Mouse (Mus musculus): ENCODE results near the gene Tacc3. TPM values are rescaled to one million over a fixed set of nuclear protein-coding genes. Genes with fewer than 3 reads are reported as not detected.

Tacc3 gene
- total and polyA plus RNA-seq, 3 experiments, result 1.4 to 3.1 (median 1.8) TPM

DNA sequence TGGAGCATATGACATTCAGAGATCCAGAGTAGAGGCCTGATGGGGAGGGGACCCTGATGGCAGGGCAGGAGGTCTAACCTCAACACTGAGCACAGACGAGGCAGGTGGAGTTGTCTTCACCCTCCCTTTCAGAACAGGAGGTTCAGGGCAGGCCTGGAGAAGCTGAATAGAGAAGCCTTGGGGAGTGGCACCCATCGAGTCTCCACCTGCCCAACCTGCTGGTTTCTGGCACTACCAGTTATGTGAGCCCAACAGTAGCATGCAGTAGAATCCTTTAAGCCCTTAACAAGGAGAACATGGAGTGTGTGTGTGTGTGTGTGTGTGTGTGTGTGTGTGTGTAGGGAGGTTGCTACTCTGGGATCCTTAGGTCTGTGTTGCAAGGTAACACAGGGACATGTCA lies 54.6 kb downstream of the Tacc3 start:
- Histone ChIP-seq H3K9ac (ENCODE audit: low read depth, low read length) (no peak overlapping the region), H3K4me3 (no peak overlapping the region), H3K27me3 (ENCODE audit: control insufficient read depth, insufficient read depth, low read length) (no peaks in the 10 kb centered on the region), H3K4me1 (ENCODE audit: control insufficient read depth, insufficient read depth, low read length) (no peaks in the 10 kb centered on the region), H3K79me2 (replicated peaks; ENCODE audit: control insufficient read depth, insufficient read depth, low read length) (no peaks in the 10 kb centered on the region), H3K36me3 (ENCODE audit: control insufficient read depth, insufficient read depth, low read length) (no peaks in the 10 kb centered on the region), H3K27ac (no peak overlapping the region)
- WGBS, result 85% methylated on average over 2 of the region's 2 CpGs
- no peak for TF ChIP-seq EP300 (IDR thresholded peaks at IDR 0.05; ENCODE audit: insufficient read depth, low read depth, low read length)
- TF ChIP-seq CTCF (IDR thresholded peaks at IDR 0.05), result no peak
- no peak for TF ChIP-seq POLR2A (IDR thresholded peaks at IDR 0.05; ENCODE audit: insufficient read depth, low read depth, low read length)
- no peak for DNase-seq
- intact Hi-C loops (cut with DNase I), result no loop called here

DNA sequence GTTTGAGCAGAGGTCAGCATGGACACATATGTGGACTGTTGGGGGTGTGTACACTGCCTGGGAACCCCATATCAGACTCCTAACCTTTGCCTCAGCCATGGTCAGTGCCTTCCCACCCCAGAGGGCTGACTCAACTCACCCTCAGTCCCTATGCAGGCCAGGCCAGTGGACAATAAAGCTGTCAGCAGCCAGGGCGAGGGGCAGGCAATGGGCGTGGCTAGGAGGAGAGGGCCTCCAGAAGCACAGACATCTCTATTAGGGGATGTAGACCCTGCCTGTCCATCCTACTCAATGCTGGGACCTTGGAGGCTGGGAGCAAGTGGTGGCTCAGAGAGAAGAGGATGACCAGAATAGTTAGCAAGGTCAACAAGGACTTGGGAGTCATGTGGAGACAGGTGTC lies 57.3 kb downstream of the Tacc3 start:
- Histone ChIP-seq H3K36me3 (ENCODE audit: control insufficient read depth, insufficient read depth, low read length) (no peaks in the 10 kb centered on the region), H3K27me3 (ENCODE audit: control insufficient read depth, insufficient read depth, low read length) (no peaks in the 10 kb centered on the region), H3K4me3 (no peak overlapping the region), H3K27ac (no peak overlapping the region), H3K9ac (ENCODE audit: low read depth, low read length) (no peak overlapping the region), H3K79me2 (replicated peaks; ENCODE audit: control insufficient read depth, insufficient read depth, low read length) (no peaks in the 10 kb centered on the region), H3K4me1 (ENCODE audit: control insufficient read depth, insufficient read depth, low read length) (no peaks in the 10 kb centered on the region)
- TF ChIP-seq CTCF (IDR thresholded peaks at IDR 0.05) (no peak), EP300 (IDR thresholded peaks at IDR 0.05; ENCODE audit: insufficient read depth, low read depth, low read length) (no peak), POLR2A (IDR thresholded peaks at IDR 0.05; ENCODE audit: insufficient read depth, low read depth, low read length) (no peak)
- DNase-seq, result no peak
- intact Hi-C loops (cut with DNase I), result no loop called here
- 59% methylated on average over 2 of the region's 2 CpGs for WGBS

DNA sequence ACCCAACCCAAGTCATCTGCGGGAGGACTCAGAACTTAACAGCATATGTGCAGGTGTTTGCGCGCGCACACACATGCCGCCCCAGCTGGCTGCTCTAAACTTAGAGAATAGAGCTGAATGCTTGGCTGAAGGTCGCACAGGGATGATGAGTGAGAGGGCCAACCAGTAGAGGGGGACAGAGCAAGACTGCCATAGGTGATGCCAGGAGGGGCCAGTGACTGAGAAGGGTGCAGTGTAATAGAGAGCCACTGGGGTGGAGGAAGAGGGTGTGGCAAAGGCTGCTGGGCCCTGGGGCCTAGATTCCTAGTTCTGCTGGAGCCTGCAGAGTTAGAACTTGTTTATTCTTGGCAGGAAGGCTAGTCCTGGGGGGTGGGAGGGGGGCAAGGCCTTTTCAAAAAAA lies 58.5 kb downstream of the Tacc3 start:
- Histone ChIP-seq H3K4me3 (no peak overlapping the region), H3K36me3 (ENCODE audit: control insufficient read depth, insufficient read depth, low read length) (no peaks in the 10 kb centered on the region), H3K4me1 (ENCODE audit: control insufficient read depth, insufficient read depth, low read length) (peaks cover 1% of the 10 kb centered on the region; the same call in 1 of the 2 replicates), H3K79me2 (replicated peaks; ENCODE audit: control insufficient read depth, insufficient read depth, low read length) (no peaks in the 10 kb centered on the region), H3K27me3 (ENCODE audit: control insufficient read depth, insufficient read depth, low read length) (no peaks in the 10 kb centered on the region), H3K9ac (ENCODE audit: low read depth, low read length) (no peak overlapping the region), H3K27ac (no peak overlapping the region)
- intact Hi-C loops (cut with DNase I), result no loop called here
- 91% methylated on average over 6 of the region's 6 CpGs for WGBS
- TF ChIP-seq EP300 (IDR thresholded peaks at IDR 0.05; ENCODE audit: insufficient read depth, low read depth, low read length), result no peak
- TF ChIP-seq POLR2A (IDR thresholded peaks at IDR 0.05; ENCODE audit: insufficient read depth, low read depth, low read length), result no peak
- no peak for TF ChIP-seq CTCF (IDR thresholded peaks at IDR 0.05)
- DNase-seq, result no peak

DNA sequence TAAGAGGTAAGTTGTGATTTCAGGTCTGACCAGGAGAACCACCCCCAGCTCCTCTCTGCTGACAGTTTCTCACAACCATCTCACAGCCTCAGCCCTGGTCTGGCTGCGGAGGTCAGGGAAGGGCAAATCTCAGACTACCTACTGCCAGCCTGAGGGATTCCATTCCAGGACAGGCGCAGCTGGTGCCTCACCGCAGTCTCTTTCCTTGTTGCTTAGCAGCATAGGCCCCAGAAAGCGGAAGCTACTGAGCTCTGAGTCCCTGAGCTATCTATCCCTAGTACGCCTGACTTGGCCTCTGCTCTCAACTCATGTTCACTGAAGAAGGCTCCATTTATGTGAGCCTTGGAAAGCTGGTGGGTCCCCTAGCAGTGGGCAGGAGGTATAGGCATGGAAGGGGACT lies 60.5 kb downstream of the Tacc3 start:
- Histone ChIP-seq H3K9ac (ENCODE audit: low read depth, low read length) (no peak overlapping the region), H3K36me3 (ENCODE audit: control insufficient read depth, insufficient read depth, low read length) (no peaks in the 10 kb centered on the region), H3K4me1 (ENCODE audit: control insufficient read depth, insufficient read depth, low read length) (peaks cover 1% of the 10 kb centered on the region; the same call in 1 of the 2 replicates), H3K27ac (no peak overlapping the region), H3K79me2 (replicated peaks; ENCODE audit: control insufficient read depth, insufficient read depth, low read length) (no peaks in the 10 kb centered on the region), H3K4me3 (no peak overlapping the region), H3K27me3 (ENCODE audit: control insufficient read depth, insufficient read depth, low read length) (peaks cover 8% of the 10 kb centered on the region)
- WGBS, result 75% methylated on average over 5 of the region's 5 CpGs
- TF ChIP-seq EP300 (IDR thresholded peaks at IDR 0.05; ENCODE audit: insufficient read depth, low read depth, low read length), result no peak
- no peak for TF ChIP-seq POLR2A (IDR thresholded peaks at IDR 0.05; ENCODE audit: insufficient read depth, low read depth, low read length)
- TF ChIP-seq CTCF (IDR thresholded peaks at IDR 0.05), result no peak
- intact Hi-C loops (cut with DNase I), result no loop called here
- DNase-seq, result no peak

DNA sequence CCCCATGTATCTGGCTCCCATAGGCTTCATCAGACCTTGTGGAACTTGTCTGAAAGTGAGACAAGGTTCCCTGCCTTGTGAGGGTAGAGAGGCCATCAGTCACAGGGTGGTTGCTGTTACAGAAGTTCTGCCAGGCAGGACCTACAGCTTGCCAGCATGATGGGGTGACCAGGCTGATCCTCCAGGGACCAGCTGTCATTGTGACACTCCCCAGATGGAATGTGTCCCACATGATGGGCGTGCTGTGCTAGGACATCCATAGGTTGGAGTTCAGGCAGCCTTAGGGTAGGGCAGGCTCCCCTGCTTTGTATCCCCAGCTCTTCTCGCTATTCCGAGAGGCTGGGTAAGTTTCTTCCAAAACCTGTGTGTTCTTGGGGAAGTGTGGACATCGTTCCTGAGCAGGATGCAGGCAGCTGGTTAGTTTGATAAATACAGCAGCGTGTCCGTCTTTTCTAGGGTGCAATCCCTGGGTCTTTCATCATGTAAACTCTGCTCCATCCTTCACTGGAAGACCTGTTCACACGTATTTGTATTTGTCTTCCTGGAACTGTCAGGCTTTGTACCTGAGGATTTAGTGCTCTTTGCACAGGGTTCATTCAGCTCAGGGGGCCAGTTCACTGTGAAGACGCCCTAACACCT lies 63.0 kb downstream of the Tacc3 start:
- H3K27me3 ChIP-seq (ENCODE audit: control insufficient read depth, insufficient read depth, low read length), result peaks cover 10% of the 10 kb centered on the region
- 24% methylated on average over 8 of the region's 8 CpGs for WGBS
- intact Hi-C loops (cut with DNase I), result loop anchor here (1.0 to 2.0 kb wide), 2 partner anchors 22 to 37 kb away; no protein-coding TSS in a partner anchor
- H3K79me2 ChIP-seq (replicated peaks; ENCODE audit: control insufficient read depth, insufficient read depth, low read length), result no peaks in the 10 kb centered on the region
- peak overlapping the region; percentile 92 for H3K4me3 ChIP-seq
- H3K4me1 ChIP-seq (ENCODE audit: control insufficient read depth, insufficient read depth, low read length), result peaks cover 1% of the 10 kb centered on the region; the same call in 1 of the 2 replicates
- TF ChIP-seq CTCF (IDR thresholded peaks at IDR 0.05) (no peak), POLR2A (IDR thresholded peaks at IDR 0.05; ENCODE audit: insufficient read depth, low read depth, low read length) (no peak), EP300 (IDR thresholded peaks at IDR 0.05; ENCODE audit: insufficient read depth, low read depth, low read length) (no peak)
- peak overlapping the region; percentile 20; the same call in 1 of the 2 replicates for H3K27ac ChIP-seq
- H3K36me3 ChIP-seq (ENCODE audit: control insufficient read depth, insufficient read depth, low read length), result no peaks in the 10 kb centered on the region
- DNase-seq, result no peak
- H3K9ac ChIP-seq (ENCODE audit: low read depth, low read length), result peak overlapping the region; percentile 20; the same call in 1 of the 2 replicates

DNA sequence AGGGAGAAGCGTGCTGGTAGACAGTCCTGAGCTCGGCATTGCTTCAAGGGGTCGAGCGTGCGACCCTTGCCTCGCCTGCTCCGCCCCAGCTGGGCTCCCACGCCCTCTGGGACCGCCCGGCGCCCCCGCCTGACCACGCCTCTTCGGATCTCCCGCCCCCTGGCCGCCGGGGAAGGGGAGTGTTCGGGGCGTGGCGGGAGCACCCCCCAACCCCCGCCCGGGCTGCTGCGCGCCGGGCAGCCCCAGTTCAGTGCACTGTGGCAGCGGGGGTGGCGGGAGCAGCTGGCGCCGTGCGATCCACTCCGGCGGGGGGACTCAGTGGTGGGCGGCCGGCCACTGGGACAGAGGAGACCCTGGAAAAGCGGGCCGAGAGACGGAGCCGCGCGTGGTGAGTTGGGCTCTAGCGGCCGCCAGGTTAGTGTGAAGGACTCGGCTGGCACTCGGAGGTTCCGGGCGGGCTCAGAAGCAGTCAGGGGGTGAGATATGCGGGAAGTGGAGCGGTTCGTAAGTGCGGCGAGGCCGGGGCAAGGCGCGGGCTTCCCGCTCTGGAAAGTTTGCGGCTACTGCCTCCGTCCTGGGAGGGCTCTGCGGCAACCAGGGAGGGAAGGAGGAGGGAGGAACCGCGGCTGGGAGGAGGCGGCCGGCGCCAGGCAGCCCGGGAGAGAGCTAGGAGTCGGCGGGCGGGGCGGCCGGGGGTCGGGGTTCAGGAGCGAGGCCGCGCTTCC lies 63.8 kb downstream of the Tacc3 start, which contains the start of gene Fgfr3:
Gene Fgfr3 (plus strand): TSS at position 134 of the 725 bp plus-strand sequence.
- Histone ChIP-seq H3K36me3 (ENCODE audit: control insufficient read depth, insufficient read depth, low read length) (no peaks in the 10 kb centered on the region), H3K4me1 (ENCODE audit: control insufficient read depth, insufficient read depth, low read length) (peaks cover 1% of the 10 kb centered on the region; the same call in 1 of the 2 replicates), H3K27ac (peak within 1 kb of the TSS; percentile 67), H3K27me3 (ENCODE audit: control insufficient read depth, insufficient read depth, low read length) (peaks cover 10% of the 10 kb centered on the region), H3K79me2 (replicated peaks; ENCODE audit: control insufficient read depth, insufficient read depth, low read length) (no peaks in the 10 kb centered on the region), H3K9ac (ENCODE audit: low read depth, low read length) (peak within 1 kb of the TSS; percentile 81), H3K4me3 (peak within 1 kb of the TSS; percentile 92)
- intact Hi-C loops (cut with DNase I), result loop anchor here (1.0 to 2.0 kb wide), 2 partner anchors 23 to 37 kb away; no protein-coding TSS in a partner anchor
- TF ChIP-seq EP300 (IDR thresholded peaks at IDR 0.05; ENCODE audit: insufficient read depth, low read depth, low read length) (no peak), POLR2A (IDR thresholded peaks at IDR 0.05; ENCODE audit: insufficient read depth, low read depth, low read length) (peak; percentile 57), CTCF (IDR thresholded peaks at IDR 0.05) (peak; percentile 44)
- WGBS, result 1% methylated on average over 70 of the region's 73 CpGs
- DNase-seq, result peak; percentile 86 to 89

All from heart, adult 2 months (tissue).